Mouse (Mus musculus): ENCODE data around the gene Tmem107.

Tmem107 gene

DNA sequence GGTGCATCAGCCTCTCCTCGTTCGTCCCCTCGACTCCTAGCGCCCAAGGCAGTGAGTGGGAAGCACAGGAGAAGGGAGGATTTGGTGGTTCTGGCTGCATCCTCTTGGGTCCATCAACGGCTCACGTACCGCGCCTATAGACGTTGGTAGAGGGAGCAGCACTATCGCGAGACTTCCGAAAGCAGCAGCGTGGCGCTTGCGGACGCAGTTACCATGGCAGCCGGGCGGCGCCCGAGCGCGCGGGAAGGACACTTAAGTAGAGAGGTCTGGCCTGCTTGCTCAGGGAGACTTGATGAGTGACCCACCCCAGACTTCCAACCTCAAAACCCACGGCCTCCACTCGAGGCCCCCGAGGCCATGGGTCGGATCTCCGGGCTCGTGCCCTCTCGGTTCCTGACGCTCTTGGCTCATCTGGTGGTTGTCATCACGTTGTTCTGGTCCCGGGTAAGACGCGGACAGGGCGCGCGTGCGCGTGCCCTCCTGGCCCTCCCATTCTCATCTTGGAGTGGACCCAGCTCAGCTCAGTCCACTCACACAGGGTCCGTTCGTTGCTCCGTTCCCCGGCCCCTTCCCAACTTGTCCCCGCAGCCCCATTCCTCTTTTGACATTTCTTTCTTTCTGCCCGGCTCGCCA is at the start of gene Tmem107:
Gene Tmem107 (plus strand): TSS at position 217 of the 633 bp plus-strand sequence.
- peak; percentile 95 for DNase-seq (ENCODE audit: low read depth, low spot score)

DNA sequence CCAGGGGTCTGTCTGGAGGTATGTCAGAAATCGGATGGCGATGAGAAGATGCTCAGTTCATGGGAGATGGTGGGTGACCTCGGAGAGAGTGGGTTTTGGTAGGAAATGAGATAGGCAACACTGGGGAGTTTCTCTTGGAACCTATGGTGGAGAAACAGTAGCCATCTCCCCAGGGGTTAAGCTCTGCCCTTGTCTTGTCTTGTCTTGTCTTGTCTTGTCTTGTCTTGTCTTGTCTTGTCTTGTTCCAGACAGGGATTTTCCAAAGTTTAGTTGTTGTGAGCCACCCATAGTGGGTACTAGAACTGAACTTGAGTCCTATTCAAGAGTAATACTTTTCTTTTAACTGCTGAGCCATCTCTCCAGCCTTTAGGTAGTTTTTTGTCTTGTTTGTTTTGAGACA is 44.0 kb upstream of the Tmem107 start:
- no peak for DNase-seq (ENCODE audit: low read depth, low spot score)

DNA sequence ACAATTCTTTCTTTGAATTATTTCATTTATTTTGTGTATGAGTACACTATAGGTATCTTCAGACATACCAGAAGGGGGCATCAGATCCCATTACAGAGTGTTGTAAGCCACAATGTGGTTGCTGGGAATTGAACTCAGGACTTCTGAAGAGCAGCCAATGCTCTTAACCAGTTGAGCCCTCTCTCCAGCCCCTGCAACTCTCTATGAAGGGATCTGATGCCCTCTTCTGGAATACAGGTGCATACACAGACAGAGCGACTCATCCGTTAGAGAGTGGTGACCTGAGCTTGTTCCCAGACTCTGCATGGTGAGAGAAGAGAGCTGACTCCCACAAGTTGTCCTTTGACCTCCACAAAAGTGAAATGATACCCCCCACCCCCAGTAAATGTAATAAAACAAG is 41.8 kb upstream of the Tmem107 start:
- DNase-seq (ENCODE audit: low read depth, low spot score): no peak

- no peak for DNase-seq (ENCODE audit: low read depth, low spot score)
Measured at GRCm38 (mm10) chr11:69033552-69033951, 37.1 kb upstream of the Tmem107 start.

GRCm38 (mm10) chr11:69034585-69034984 is 36.0 kb upstream of the Tmem107 start:
- no peak for DNase-seq (ENCODE audit: low read depth, low spot score)

DNA sequence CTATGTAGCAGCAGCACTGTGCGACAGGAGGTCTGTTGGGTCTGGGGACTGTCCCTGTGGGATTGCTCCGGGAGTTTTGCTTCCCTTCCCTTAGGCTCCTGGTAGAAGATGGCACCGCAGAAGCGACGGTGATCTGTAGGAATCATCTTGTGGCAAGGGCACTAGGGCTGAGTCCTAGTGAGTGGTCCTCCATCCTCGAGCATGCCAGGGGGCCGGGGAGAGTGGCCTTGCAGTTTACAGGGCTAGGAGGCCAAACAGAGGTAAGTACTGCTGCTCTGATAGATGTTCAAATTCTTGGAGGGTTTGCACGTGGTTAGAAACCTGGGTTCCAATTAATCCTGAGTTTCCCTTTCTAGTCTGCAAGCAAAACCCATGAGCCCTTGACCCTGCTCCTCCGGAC is 35.2 kb upstream of the Tmem107 start:
- no peak for DNase-seq (ENCODE audit: low read depth, low spot score)

DNA sequence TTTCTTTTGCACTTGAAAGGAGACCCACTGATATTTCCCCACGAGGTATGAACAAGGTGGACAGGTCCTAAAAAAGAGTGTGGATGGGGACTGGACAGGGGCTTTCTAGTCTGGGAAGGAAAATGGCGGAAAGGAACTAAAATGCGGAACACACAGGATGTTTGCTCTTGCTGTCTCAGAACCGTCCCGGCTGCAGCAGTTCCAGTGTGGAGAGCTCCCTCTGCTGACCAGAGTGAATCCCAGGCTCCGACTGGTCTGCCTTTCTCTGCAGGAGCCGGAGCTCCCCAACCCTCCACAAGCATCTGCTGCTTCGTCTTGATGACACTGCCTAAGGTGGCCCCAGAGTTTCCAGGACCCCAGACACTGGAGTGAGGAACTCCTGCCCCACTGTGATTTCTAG is 34.8 kb upstream of the Tmem107 start:
- peak; percentile 85 for DNase-seq (ENCODE audit: low read depth, low spot score)

- peak; percentile 87 for DNase-seq (ENCODE audit: low read depth, low spot score)
Measured at GRCm38 (mm10) chr11:69036486-69037230, 33.9 kb upstream of the Tmem107 start.

DNA sequence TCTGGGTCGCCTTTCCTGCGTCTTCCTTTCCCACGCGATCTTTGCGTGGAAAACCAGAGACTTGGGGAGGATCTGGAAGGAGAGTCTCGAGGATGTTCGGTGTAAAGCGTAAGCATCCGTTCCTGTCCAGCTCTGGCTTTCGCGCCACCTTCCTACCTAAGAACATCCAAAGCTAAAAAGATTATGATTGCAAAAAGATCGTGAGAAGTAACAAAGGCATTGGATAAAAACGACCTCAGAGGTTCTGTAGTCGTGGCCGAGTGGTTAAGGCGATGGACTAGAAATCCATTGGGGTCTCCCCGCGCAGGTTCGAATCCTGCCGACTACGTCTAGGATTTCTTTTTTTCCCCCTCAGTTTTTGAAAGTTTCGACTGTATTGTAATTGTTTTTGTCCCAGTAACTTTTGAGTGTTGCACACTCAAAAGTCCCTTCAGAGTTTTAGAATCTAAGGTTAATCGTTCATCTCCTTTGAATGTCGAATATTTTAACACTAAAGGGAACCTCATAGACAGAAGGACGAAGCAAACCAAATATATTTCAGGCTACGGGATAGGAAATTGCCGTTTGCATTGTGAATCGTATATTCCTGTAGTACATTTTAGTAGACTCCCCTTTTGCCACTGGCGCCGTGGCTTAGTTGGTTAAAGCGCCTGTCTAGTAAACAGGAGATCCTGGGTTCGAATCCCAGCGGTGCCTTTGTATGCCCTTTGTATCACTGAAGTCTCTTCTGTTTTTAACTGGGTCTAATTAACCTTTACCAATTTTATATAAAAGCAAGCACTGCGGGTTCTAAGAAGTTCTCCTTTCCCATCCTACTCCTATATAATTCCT is 33.2 kb upstream of the Tmem107 start:
- DNase-seq (ENCODE audit: low read depth, low spot score): peak; percentile 88

- DNase-seq (ENCODE audit: low read depth, low spot score): peak; percentile 17
Measured at GRCm38 (mm10) chr11:69038173-69038572, 32.4 kb upstream of the Tmem107 start.

- DNase-seq (ENCODE audit: low read depth, low spot score): peak; percentile 91
Measured at GRCm38 (mm10) chr11:69045531-69046394, 24.8 kb upstream of the Tmem107 start, which contains the start of gene Aurkb. Gene Aurkb (plus strand): TSS chr11:69045647.

DNA sequence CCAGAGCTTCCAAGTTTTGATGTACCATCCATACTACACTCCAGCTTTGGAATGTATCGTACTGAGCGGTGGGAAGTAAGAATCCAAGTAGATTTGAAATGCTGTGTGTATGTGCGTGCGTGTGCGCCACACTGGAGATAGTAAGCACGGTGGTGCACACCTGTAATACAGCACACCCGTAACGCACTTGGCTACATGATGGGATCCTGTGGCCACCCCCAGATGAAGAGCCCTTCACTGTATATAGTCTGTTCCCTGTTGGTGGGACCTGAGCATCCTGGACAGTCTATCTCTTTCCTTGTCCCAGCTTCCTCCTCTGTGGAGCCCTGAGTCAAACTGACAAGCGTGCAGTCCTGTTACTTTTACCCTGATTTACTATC is 24.2 kb upstream of the Tmem107 start:
- DNase-seq (ENCODE audit: low read depth, low spot score): no peak

DNA sequence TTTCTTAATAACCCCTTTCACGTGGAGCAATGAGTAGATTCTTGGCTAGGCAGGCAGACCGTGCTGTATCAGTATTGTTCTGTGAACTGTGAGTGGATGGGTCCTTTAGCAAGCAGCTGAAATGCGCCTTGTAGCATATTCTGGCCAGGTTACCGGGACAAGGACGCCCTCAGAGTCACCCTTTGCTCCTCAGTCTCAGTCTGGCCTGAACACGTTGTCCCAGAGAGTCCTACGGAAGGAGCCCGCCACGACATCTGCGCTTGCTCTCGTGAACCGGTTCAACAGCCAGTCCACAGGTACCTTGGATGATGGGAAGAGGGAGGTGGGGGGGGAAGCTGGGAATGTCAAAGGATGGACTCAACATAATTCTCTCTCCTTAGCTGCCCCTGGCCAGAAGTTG is 23.0 kb upstream of the Tmem107 start:
- no peak for DNase-seq (ENCODE audit: low read depth, low spot score)

GRCm38 (mm10) chr11:69048151-69048550 is 22.5 kb upstream of the Tmem107 start:
- no peak for DNase-seq (ENCODE audit: low read depth, low spot score)

- no peak for DNase-seq (ENCODE audit: low read depth, low spot score)
Measured at GRCm38 (mm10) chr11:69050748-69051147, 19.9 kb upstream of the Tmem107 start.

DNA sequence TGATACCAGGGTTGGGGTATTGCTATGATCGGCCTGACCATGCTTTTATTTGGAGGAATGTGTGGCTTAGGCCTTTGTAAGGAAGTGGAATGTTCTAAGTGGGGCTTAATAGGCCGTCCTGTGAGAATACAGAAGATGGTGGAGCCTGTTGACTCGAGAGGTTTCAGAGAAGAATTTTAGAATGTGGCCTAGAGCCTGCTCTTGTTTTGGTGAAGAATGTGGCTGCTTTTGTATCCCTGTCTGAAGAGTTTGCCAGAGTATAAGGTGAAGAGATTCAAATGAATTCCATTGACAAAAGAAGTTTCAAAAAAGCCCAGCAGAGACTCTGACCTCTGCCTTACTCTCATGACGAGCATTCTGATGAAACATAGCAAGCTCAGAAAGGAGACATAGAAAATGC is 18.8 kb upstream of the Tmem107 start:
- no peak for DNase-seq (ENCODE audit: low read depth, low spot score)

DNA sequence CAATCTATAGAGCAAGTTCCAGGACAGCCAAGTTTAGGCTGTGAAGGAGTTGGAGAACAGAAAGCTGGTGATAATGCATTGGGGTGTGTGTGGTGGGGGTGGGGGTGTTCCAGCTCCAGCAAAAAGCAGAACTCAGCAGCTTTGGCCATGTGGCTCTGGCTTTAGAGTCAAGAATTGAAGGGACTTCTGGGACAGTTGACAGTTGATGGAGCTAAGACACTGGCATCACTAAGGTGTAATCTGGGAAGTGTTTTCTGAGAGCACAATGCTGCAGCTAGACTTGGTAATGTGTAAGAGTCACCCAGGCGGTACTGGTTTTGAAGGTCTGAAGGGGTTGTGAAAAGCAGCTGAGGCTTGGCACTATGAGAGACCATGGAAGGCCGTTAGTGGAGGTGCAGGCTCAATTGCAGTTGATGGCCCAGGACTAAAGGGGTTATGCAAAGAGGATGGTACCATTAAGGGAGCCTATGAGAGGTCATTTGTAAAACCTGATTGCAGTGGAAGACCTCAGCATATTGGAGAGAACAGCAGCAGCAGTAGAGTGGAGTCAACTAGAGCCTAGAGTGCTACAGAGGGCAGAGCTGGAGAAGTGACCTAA is 17.7 kb upstream of the Tmem107 start:
- DNase-seq (ENCODE audit: low read depth, low spot score): no peak

DNA sequence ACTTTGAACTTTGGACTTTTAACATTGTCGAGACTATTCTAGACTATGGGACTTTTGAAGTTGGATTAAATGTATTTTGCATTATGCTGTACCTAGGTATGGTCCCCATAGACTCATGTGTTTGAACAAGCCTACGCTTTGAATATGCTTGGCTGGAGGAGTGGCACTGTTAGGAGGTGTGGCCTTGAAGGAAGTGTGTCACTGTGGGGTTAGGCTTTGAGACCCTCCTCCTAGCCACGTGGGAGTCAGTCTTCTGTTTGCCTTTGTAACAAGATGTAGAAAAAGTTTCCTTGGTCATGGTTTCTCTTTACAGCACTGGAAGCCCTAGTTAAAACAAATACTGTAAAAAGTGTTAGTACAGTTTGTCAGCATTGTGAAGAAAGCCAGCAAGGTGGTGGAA is 16.8 kb upstream of the Tmem107 start:
- DNase-seq (ENCODE audit: low read depth, low spot score): peak; percentile 51

DNA sequence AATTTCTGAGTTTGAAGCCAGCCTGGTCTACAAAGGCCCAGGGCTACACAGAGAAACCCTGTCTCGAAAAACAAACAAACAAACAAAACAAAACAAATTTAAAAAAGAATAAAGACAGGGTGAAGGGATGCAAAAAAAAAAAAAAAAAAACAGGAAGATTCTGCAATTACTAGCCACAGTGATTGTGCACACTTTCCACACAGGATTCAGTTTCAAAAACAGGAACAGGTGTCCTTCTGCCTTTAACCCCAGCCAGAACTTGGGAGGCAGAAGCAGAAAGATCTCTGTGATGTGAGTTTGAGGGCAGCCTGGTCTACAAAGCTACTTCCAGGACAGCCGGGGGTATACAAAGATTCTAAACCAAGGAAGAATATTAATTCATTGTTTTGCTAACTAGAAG is 12.3 kb upstream of the Tmem107 start:
- no peak for DNase-seq (ENCODE audit: low read depth, low spot score)

DNA sequence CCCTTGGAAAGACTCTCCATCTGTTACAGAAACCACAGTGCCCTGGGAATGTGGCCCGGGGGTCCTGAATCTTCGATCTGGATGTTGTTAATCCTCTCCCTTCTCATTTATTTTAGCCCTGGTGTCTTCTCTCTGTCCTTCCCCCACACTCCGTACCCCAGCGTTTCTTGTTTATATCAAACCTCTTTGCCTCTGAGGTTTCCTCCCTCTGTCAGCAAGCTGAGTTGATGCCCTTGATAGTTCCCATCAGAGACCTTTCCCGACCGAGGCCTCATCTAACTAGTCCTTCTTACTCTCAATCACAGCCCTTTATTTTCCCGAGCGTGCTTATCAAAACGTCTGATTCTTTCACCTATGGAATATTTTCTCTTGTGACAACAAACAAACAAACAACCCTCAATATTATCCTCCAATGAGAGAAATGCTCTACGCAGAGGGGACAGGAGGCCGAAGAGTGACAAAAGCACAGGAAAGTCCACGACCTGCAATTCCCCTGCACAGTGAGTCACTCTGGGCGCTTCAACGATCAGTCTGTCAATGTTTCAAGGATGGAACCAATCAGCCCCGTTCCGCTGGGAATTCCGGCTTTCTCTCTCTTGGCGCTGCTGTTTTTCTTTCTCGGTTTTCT is 11.8 kb upstream of the Tmem107 start:
- DNase-seq (ENCODE audit: low read depth, low spot score): peak; percentile 38
